Mouse (Mus musculus) G1E (cell line): Measurements from ENCODE around the gene Acd. TPM values are rescaled to one million over a fixed set of nuclear protein-coding genes. Genes with fewer than 3 reads are reported as not detected.

ENCODE experiments used
- ATAC-seq: 2 replicates; pipeline ENCODE4 v1.8.0; 2016; ENCODE audit warnings: mild to moderate bottlenecking; ENCODE audit not compliant: insufficient number of reproducible peaks, poor library complexity, low FRiP score, severe bottlenecking; ENCODE audit errors: extremely low read depth
- DNase-seq: peaks from one replicate; pipeline ENCODE4 v3.0.0; 2012; ENCODE audit warnings: low spot score
- H3K27me3 ChIP-seq: 2 replicates; pipeline ENCODE4 v1.6.1; 2012; ENCODE audit warnings: mild to moderate bottlenecking, low read length, inconsistent platforms; ENCODE audit not compliant: insufficient read depth
- H3K36me3 ChIP-seq: replicated peaks from 2 replicates; pipeline ENCODE3; 2012; ENCODE audit warnings: mild to moderate bottlenecking, inconsistent platforms
- H3K4me1 ChIP-seq: 2 replicates; pipeline ENCODE4 v1.6.1; 2012; ENCODE audit warnings: low read depth, low read length, inconsistent platforms, mixed read lengths; ENCODE audit not compliant: insufficient read depth
- H3K4me3 ChIP-seq: 2 replicates; pipeline ENCODE4 v1.5.1; 2012; ENCODE audit warnings: low read depth, mild to moderate bottlenecking, inconsistent platforms, low read length, moderate library complexity, mixed read lengths
- H3K9me3 ChIP-seq: replicated peaks from 2 replicates; pipeline ENCODE4 v1.6.1; 2012; ENCODE audit warnings: inconsistent platforms
- CTCF ChIP-seq: IDR thresholded peaks from 2 replicates; pipeline ENCODE4 v1.5.1; 2012; ENCODE audit warnings: low read depth, low read length, inconsistent platforms, mixed read lengths
- GATA1 ChIP-seq: IDR thresholded peaks from 2 replicates; pipeline ENCODE4 v1.6.1; 2012; ENCODE audit warnings: borderline replicate concordance, low read length, inconsistent platforms, mixed read lengths
- GATA2 ChIP-seq: IDR thresholded peaks from 2 replicates; pipeline ENCODE4 v1.6.1; 2012; ENCODE audit warnings: low read depth, low read length, inconsistent platforms, borderline replicate concordance
- POLR2AphosphoS5 ChIP-seq: IDR thresholded peaks from 2 replicates; pipeline ENCODE4 v1.6.1; 2012; ENCODE audit warnings: low read depth, low read length, inconsistent platforms; ENCODE audit not compliant: insufficient replicate concordance
- TAL1 ChIP-seq: conservative IDR thresholded peaks from 2 replicates; pipeline ENCODE4 v1.6.1; 2012; ENCODE audit warnings: low read depth, low read length, inconsistent platforms, mixed read lengths
- polyA plus RNA-seq: library from polyadenylated mRNA; stranded (reverse); fragments of >175 nt; gene quantifications from 2 replicates; pipeline ENCODE4 v1.2.3, GENCODE M21; 2012
- total RNA-seq, 2 experiments: library from RNA; stranded (forward) in 1 of 2; stranded (reverse) in 1 of 2; fragments of 200-1000 nt in 1 of 2; fragments of >200 nt in 1 of 2; fragmentation: Nextera tagmentation in 1 of 2; gene quantifications; 2 replicates each; pipeline ENCODE4 v1.2.3; 2014 to 2017

The Acd gene
- total and polyA plus RNA-seq, 3 experiments, result 28.7 to 65.6 (median 44.1) TPM

GRCm38 (mm10) chr8:105689983-105690360 is 10.9 kb downstream of the Acd start:
- no peak for ATAC-seq
- Histone ChIP-seq H3K4me1 (peaks cover 18% of the 10 kb centered on the region), H3K4me3 (no peak overlapping the region), H3K9me3 (no peaks in the 10 kb centered on the region), H3K27me3 (peaks cover 34% of the 10 kb centered on the region), H3K36me3 (peaks cover 23% of the 10 kb centered on the region)
- no peak for DNase-seq
- TF ChIP-seq TAL1 (no peak), CTCF (no peak), POLR2AphosphoS5 (no peak), GATA2 (no peak), GATA1 (no peak)

- Histone ChIP-seq H3K27me3 (peaks cover 34% of the 10 kb centered on the region), H3K4me1 (peaks cover 17% of the 10 kb centered on the region), H3K9me3 (no peaks in the 10 kb centered on the region), H3K4me3 (no peak overlapping the region), H3K36me3 (peaks cover 22% of the 10 kb centered on the region)
- no peak for ATAC-seq
- no peak for DNase-seq
- TF ChIP-seq CTCF (no peak), POLR2AphosphoS5 (no peak), GATA2 (no peak), TAL1 (no peak), GATA1 (no peak)
Measured at GRCm38 (mm10) chr8:105689256-105689982, 11.5 kb downstream of the Acd start.

- ATAC-seq (no peak), DNase-seq (no peak)
- peaks cover 7% of the 10 kb centered on the region for H3K4me1 ChIP-seq
- no peaks in the 10 kb centered on the region for H3K9me3 ChIP-seq
- peaks cover 34% of the 10 kb centered on the region for H3K27me3 ChIP-seq
- peaks cover 31% of the 10 kb centered on the region for H3K36me3 ChIP-seq
- TF ChIP-seq TAL1, result no peak
- TF ChIP-seq POLR2AphosphoS5, result no peak
- no peak for TF ChIP-seq GATA1
- no peak overlapping the region for H3K4me3 ChIP-seq
Measured at GRCm38 (mm10) chr8:105688242-105688752, 12.6 kb downstream of the Acd start.

GRCm38 (mm10) chr8:105687512-105687911 is 13.4 kb downstream of the Acd start:
- no peak for ATAC-seq
- TF ChIP-seq GATA1, result no peak
- Histone ChIP-seq H3K4me1 (peaks cover 7% of the 10 kb centered on the region), H3K36me3 (peaks cover 38% of the 10 kb centered on the region), H3K27me3 (peaks cover 27% of the 10 kb centered on the region), H3K9me3 (no peaks in the 10 kb centered on the region), H3K4me3 (no peak overlapping the region)
- DNase-seq, result no peak

- peaks cover 47% of the 10 kb centered on the region for H3K36me3 ChIP-seq
- no peaks in the 10 kb centered on the region for H3K9me3 ChIP-seq
- no peak for ATAC-seq
- peaks cover 21% of the 10 kb centered on the region; the same call in 1 of the 2 replicates for H3K27me3 ChIP-seq
- H3K4me3 ChIP-seq, result no peak overlapping the region
- TF ChIP-seq GATA1 (no peak), POLR2AphosphoS5 (no peak), TAL1 (no peak), CTCF (no peak), GATA2 (no peak)
- DNase-seq, result no peak
- H3K4me1 ChIP-seq, result peaks cover 7% of the 10 kb centered on the region
Measured at GRCm38 (mm10) chr8:105686551-105686950, 14.4 kb downstream of the Acd start.

GRCm38 (mm10) chr8:105685796-105686308 is 15.1 kb downstream of the Acd start, which contains the start of gene Carmil2:
TSS of gene Carmil2 (plus strand) at chr8:105686274.
- H3K27me3 ChIP-seq, result peaks cover 19% of the 10 kb centered on the region; the same call in 1 of the 2 replicates

More at GRCm38 (mm10) chr8:105685796-105686308, 15.1 kb downstream of the Acd start, which contains the start of gene Carmil2:
- ATAC-seq (no peak), DNase-seq (peak; percentile 44)
- H3K4me1 ChIP-seq, result peaks cover 7% of the 10 kb centered on the region
- H3K36me3 ChIP-seq, result peaks cover 54% of the 10 kb centered on the region
- no peak within 1 kb of the TSS for H3K4me3 ChIP-seq
- no peaks in the 10 kb centered on the region for H3K9me3 ChIP-seq
- TF ChIP-seq TAL1 (no peak), GATA1 (no peak), GATA2 (no peak), CTCF (peak; percentile 75), POLR2AphosphoS5 (no peak)
